Mouse (Mus musculus) right cerebral cortex, adult 2 months (tissue): ENCODE measurements around the gene Mcf2.
A peak's percentile ranks its signal among the peaks of the same experiment; 100 is the strongest.

ENCODE experiments used
- DNase-seq, 2 experiments: peaks; one replicate each; pipeline ENCODE4 v3.0.0; 2021 to 2022; ENCODE audit warnings: low spot score in 2 of 2

The Mcf2 gene

DNA sequence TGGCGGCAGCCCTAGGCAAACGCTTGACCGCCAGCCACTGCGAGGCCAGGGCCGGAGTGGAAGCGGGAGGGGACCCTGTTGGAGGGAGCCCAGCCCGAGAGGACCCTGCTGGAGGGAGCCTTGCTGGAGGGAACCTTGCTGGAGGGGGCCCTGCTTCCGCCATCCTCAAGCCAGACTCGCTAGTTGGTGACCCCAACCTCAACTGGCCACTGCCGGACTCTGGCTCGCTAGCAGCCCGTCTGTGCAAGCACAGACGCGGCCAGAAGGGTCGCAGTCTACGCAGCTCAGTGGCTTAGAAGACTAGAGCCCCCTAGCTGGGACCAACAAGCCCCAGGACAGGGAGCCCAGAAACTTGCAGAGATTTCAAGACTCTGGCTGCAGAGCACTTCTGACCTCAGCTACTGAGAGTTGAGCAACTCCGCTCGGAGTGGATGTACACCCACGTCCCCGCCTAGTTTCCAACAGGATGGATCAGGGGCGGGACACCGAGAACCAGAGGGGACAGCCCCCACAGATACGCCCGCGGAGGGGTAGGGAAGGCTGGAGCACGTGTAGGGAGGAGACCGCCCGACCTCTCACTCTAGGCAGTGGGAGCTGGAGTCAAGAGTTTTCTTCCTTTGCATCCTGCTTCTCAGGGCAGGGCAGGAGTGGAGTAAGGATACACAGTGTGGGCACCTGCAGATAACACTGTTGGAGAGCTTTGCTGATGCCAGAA is at the start of gene Mcf2:
Mcf2 (minus strand) TSS at position 346 of the 715 bp plus-strand sequence.
- DNase-seq = no peak

DNA sequence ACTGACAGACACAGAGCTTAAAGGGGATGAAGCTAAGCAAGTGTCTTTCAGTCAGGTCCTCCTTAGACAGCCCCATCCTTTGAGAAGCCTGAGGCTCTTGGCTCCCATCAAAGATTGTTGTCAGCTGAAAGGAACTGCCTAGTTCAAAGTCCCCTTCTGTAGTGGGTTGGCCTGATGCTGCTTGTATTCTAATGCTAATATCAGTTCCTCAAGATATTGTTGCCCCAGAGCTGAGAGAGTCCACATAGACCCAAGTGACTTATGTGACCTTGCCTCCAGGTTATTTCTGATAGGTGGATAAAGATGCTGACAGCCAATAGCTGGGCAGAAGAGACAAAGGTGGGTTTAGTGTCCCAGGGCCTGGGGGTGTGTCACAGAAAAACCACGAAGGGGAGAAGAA is 8.8 kb upstream of the Mcf2 start:
- DNase-seq = no peak

DNA sequence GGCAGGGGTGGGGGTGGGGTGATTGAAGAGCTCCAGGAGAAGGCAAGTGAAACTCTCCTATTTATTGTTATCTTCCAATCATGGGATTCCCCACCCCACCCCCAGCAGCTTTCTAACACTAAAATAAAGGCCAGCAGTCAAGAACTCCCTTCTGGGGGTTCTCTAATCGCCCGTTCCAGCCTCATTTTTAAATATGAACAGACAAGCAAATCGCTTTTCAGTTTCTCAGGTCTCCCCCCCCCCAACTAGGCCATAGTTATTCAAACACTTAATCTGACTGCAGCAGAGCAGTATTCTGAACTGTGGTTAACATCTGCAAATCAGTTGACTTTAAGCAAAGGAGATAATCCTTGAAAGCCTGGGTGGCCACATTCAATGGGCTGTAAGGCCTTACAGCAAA is 3.7 kb upstream of the Mcf2 start:
- no peak for DNase-seq

DNA sequence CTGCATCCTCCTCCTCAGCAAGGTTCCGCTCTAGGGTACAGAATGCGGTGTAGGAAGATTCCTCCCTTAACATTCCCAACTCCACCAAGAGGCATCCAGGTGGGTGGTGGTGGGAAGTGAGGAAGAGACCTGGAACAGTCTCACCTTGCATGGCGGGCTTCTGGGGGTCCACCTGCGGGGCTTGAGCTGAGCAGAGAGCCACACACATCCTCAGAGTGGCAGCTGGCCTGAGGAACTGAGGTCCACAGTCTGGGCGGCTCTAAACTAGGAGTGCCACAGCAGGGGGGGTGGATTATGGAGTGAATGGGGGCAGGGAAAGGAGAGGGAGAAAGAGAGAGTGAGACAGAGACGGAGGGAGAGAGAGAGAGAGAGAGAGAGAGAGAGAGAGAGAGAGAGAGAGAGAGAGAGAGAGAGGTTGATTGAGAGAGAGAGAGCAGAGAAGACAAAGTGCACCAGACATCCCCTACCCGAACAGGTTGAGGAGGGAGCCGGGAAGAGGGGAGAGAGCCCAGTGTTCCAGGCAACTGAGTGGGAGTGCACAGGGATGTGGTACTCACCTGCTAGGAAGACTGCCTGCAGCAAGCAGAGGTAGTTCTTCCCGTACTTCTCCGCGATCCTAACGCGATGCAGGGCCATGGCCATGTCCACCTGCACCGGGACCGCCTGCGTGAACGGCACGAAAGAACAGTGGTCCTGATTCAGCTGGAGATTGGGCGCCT is 705 bp downstream of the Mcf2 start:
- peak in 1 of 2 experiments; percentile 2 for DNase-seq

DNA sequence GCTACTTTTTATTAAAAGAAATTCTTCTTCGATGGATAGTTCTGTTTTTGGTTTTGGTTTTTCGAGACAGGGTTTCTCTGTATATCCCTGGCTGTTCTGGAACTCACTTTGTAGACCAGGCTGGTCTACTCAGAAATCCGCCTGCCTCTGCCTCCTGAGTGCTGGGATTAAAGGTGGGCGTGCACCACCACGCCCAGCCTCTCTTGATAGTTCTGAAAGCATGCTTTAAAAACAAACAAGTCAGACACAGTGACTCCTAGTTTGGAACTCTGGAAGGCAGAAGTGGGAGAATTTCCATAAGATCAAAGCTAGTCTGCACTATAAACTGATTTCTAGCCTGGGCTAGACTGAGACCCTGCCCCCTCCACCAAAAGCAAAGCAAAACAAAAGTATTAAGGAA is 8.8 kb downstream of the Mcf2 start:
- DNase-seq = no peak

DNA sequence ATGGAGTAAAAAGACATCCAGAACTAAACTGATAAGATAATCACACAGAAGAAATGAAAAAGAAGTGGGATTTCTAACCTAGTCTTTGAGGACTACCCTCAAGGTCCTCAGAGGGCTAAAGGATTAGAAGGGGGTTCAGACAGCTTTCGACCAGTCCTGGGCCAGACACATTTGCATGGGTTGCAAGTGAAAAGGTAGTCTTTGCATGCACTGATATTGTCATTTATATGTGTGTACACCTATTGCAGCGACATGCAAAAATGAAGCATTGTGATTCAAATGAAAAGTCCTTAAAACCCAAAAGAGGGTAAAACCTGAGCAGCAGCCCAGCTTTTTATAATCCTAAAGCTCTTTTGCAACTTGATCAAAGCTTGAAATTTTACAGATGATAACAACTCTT is 9.4 kb downstream of the Mcf2 start:
- no peak for DNase-seq

DNA sequence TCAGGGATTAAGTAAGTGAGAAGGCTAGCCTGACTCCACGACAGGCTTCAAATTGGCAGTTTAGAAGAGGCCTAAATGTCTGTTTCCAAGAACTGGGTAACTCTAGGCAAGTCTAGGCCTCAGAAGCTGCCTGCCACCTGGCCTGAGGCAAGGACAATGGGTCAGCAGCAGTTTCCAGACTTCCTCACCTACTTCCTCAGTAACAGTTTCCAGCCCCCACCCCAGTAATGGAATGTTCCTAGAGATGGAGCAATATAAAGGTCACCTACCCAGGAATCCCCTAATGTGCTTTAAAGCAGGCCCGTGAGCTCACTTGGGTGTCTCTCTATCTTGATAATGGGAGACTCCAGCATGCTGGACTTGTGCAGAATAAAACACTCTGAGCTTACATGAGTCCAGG is 10.1 kb downstream of the Mcf2 start:
- DNase-seq = no peak

DNA sequence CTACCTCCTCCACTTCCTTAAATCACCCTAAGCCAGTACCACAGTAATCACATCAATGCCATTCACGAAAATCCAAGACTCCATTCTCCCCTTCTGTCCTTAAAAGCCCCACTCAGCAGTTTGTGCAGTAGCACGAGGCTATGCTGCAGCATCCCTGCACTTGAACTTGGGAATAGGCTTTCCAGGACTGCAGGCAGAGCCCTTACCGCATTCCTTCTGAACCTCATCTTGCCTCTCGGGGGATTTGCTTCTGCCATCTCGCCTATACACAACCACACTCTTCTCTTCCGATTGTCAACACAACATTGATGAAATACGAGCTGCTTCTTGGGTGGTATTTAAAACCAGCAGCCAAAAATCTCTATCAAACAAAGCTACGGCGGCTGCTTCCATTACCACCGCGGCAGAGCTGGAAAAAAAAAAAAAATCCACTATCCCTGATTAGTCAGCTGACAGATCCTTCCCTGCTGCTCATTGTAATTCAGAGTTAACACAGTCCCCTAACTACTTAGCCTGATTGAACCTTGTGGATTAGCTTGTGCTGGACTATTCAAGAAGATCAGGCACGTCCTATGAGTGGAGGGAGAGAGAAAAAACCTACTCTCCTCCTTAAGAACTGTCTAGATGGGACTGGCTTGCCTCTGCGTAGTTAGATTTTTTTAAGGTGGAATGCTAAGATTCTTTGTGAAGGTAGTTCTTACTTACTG is 31.5 kb downstream of the Mcf2 start:
- DNase-seq = peak; percentile 10 to 18

DNA sequence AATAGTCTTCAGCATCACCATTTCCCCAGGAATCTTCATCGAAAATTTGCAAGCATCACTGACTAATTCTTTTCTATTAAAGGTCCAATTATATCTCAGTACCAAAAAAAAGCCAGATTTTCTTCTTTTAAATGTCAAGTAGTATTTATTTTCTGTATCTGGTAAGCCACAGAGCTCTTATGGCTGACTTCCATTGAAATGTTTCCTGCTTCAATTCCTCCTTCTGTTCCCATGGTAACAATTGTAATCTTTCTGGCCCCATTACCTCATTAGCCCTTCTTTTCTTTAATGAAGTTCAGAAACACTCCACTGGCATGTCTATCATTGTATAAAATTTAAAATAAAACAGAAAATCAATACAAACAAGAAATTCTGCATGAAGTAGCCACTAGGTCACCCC is 103.5 kb downstream of the Mcf2 start:
- DNase-seq = no peak

DNA sequence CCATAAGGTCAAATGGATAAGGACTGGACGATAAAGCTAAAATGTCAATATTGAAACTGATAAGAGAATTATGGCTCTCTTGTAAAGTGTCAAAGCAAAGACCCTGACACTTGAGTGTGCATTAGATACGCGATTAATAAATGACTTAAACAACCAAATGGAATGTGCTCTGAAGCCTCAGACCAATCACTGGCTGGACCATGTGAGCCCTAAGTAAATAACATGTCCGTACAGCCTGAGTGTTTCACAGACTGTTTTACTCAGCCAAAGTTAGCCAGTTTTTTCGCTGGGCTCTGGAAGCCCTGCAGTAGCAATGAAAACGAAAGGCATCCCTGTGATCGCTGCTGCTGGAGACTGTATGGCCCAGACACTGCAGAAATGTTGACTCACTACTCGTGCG is 123.7 kb downstream of the Mcf2 start:
- no peak for DNase-seq

DNA sequence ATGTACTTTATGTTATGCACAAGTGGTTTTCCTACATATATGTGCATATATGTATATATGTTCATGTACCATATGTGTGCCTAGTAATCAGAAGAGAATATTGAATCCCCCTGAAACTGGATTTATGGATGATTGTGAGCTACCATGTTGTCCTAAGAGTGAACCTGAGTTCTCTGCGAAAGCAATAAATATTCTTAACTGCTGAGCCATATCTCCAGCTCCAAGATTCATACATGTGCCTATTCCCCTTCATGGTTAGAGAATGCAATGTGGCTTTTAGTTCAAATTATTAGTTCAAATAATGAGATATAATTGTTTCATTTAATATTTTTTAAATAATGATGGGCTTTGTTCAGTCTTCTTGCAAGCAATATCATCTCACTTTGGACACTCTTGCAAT is 124.1 kb downstream of the Mcf2 start:
- DNase-seq = no peak

DNA sequence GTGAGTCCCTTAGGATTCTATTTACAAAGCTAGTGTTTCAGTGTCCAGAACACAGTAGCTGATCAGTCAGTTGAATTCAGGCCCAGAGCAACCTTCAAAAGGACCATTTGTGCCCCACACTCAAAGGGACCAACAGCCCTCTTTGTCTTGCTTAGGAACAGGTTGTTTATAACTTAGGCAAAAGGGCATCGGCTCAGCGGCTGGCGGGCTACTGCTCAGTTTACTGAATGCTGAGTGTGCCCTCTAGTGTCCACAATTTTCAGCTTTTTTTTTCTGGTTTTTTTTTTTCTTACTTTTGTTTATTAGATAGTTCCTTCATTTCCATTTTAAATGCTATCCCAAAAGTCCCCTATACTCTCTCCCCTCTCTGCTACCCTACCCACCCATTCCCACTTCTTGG is 152.2 kb downstream of the Mcf2 start:
- peak; percentile 15 to 29 for DNase-seq

DNA sequence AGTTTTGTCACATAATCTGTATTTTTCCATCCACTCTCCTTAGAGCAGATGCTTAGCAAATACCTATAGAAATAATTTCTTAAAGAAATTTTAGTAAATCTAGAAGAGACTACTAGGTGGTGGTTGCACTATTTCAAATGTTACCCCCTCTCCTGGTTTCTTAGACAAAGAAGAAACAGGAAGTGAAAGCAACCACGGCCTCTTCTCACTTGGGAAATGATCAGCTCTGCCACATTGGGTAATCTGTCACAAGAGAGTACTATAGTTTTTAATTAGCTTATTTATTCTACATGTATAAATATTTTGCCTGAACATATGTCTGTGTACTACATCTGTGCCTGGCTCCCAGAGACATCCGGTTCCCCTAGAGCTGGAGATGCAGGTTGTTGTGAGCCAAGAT is 157.3 kb downstream of the Mcf2 start:
- DNase-seq = no peak

DNA sequence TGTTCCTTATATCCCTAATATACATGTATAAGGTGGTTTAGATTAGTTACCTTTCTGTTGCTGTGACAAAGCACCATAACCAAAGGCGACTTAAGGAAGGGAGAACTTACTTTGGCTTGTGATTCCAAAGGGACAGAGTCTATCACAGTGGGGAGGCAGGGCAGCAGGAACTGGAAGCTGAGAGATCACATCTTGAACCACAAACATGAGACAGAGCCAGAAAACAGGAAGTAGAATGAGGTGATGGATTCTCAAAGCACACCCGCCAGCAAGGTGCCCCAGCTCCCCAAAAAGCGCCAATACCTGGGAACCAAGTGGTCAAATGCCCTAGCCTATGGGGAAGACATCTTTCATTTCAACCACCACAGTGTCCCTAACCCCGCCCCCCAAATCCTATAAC is 157.9 kb downstream of the Mcf2 start:
- DNase-seq = no peak

DNA sequence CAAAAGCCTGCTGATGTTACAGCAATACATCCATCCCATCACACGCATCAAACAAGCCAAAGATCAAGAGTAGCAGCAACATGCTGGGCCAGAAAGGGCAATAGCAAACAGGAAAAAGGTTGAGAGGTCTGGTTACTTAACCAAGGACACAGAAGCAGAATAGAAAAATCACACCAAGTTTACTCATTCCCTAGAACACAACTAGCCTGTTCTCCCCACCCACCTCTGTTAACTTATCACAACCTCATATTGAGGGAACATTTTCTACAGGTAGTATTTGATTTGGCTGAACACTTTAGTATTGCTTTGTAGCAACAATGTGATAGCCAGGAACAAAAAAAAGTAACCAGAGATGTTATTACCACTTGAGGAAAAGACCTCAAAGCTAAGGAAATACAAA is 164.3 kb downstream of the Mcf2 start:
- no peak for DNase-seq

DNA sequence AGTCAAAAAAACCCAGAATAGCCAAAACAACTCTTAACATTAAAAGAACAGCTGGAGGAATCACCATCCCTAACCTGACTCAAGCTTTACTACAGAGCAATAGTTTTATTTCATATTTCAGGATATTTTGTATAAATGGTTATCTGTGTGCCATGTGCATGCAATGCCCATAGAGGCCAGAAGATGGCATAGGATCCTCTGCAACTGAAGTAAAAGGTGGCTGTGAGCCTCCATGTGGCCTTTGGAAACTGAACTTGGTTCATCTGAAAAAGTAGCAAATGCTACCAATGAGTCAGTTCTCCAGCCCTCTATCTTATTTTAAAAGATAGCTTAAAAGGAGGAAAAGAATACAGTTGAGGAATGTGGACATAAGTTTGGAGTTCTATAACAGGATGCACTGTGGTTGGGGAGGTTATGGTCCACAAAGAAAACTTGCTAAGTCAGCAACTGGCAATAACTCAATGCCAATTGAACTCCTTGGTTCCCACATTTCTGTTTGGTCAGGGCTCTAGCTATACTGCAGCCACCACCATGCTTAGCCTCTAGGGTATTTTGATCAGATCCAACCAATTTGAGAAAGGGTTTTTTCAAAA is 165.7 kb downstream of the Mcf2 start:
- DNase-seq = peak; percentile 8 to 23
